Mouse (Mus musculus) forelimb bud, embryonic 11.5 days (tissue): ENCODE results near the gene Esyt1.
A peak's percentile ranks its signal among the peaks of the same experiment; 100 is the strongest.
"Not testable (repeated sequence)": the region's sequence is repeated elsewhere in the genome, so short reads cannot be mapped to it uniquely, and the experiment has no call there.

Source experiments
- DNase-seq: peaks from one replicate; pipeline ENCODE4 v3.0.0-alpha.2; 2012; ENCODE audit warnings: low read depth, low spot score

Gene Esyt1

GRCm38 (mm10) chr10:128525671-128526308 is at the start of gene Esyt1:
Gene Esyt1, minus strand, starts transcription at chr10:128525871.
- DNase-seq, result peak; percentile 97

- no peak for DNase-seq
These were observed 49.4 kb upstream of the Esyt1 start for GRCm38 (mm10) chr10:128575063-128575462.

GRCm38 (mm10) chr10:128565788-128566531 is 40.3 kb upstream of the Esyt1 start, which contains the start of gene Pa2g4:
Gene Pa2g4, minus strand, starts transcription at chr10:128565987.
- DNase-seq, result peak; percentile 99

GRCm38 (mm10) chr10:128565206-128565787 is 39.6 kb upstream of the Esyt1 start:
- no peak for DNase-seq

DNA sequence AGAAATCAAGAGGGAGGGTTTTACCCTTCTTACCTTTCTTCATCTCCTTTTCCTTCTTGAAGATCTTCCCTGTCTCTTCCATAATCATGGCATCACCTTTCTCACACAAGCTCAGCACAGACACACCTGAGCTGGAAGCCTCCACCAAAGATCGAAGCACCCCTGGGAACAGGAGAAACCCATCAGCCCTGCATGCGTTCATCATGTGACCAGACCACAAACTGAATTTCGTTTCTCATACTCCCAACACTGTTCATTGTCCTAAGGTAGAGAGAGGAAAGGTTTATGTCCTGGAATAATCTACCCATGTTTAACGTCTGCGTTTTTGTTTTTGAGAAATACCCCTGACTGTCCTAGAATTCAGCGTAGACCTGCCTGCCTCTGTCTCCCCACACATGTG is 37.9 kb upstream of the Esyt1 start:
- no peak for DNase-seq

- DNase-seq, result peak; percentile 32
These were observed 31.3 kb upstream of the Esyt1 start for GRCm38 (mm10) chr10:128556963-128557362.

- DNase-seq, result no peak
These were observed 30.6 kb upstream of the Esyt1 start for GRCm38 (mm10) chr10:128556286-128556685.

GRCm38 (mm10) chr10:128555567-128555966 is 29.9 kb upstream of the Esyt1 start:
- not testable (repeated sequence) for DNase-seq

- not testable (repeated sequence) for DNase-seq
These were observed 24.6 kb upstream of the Esyt1 start for GRCm38 (mm10) chr10:128550144-128550823.

DNA sequence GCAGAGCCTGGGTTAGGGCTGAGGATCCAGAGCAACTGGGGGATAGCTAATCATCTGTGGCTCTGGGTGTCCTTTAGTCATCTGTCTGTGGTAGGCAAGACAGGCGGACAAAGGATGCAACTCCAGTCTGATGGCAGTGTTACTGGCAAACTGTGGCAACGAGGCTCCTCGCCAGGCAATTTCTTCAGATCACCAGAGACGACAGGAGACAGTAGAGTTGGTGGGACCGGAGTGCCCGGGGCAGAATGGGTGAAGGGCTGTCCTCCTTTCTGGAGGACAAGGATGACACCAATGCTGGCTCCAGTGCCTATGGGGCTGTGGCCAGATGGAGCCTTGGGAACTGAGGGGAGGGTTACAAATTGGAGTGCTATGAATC is 24.0 kb upstream of the Esyt1 start:
- DNase-seq, result not testable (repeated sequence)

- DNase-seq, result peak; percentile 95
These were observed 23.4 kb upstream of the Esyt1 start, which contains the start of gene Rpl41 for GRCm38 (mm10) chr10:128548947-128549681. Gene Rpl41, minus strand, starts transcription at chr10:128549305.

DNA sequence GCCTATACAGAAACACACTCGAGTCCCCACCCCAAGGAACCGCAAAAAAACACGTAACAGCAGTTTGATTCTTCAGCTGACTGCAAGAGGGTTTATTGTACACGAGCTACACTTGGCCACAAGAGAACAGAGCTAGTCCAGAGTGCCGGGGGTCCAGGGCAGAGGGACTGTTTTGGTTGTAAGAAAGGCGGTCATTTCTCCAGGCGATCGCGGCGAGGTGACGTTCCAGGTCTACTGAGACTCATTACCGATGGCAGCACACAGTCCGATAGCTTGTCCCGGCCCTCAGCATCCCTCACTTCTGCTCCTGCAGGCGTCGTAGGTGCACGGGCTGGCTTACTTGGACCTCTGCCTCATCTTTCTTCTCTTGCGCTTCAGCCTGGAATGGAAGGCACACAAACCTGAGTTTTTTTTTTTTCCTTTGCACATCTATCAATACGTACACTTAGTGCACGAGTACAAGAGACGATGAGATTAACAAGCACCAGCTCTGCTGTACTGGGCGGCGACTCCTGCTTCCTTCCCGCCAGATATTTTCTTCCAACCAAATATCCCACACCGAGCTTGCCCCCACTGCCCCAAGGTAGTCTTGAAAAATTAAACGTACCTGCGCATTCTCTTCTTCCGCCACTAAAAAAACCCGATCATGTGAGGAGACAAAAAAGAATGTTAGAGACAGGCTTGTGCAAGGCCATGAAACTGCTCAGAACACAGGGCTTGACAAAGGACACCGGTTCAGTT is 22.6 kb upstream of the Esyt1 start:
- DNase-seq, result not testable (repeated sequence)

- peak; percentile 98 for DNase-seq
These were observed 21.8 kb upstream of the Esyt1 start, which contains the start of gene Zc3h10 for GRCm38 (mm10) chr10:128547361-128548032. Gene Zc3h10, minus strand, starts transcription at chr10:128547774.

DNA sequence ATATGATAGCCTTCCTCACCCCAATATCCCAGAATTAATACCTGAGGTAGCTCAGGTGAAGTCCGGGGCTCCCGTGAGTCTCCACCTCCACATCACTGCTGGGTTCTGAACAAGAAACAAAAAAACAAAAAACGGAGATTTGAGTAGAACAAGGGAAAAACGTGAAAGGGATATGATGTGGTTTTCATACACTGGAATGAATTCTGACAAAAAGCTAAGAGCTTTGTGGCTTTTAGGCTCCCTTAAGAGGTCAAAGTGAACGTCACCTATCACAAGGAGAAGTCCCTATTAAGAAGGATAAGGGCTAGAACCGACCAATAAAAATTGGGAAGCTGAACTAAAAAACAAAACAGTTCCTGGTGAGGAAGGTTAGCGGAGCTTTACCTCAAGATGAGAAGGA is 21.1 kb upstream of the Esyt1 start:
- no peak for DNase-seq

DNA sequence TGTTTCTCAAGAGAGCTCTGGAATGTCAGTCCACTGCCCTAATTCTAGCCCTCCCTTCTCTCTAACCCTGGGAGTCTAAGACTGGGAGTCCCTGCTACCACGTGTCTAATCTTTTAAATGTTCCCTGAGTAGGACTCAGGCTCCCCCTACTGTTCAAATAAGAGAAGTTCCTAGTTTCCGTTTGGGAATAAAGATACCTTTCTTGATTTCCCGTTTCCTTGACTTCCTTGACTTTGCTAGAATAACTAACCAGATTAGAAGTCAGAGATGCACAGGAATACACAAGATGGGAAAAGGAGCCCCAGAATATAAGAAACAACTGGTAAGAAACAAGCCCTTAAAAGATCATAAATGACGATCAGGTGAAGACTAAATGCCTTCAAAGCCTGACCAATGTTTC is 20.7 kb upstream of the Esyt1 start:
- DNase-seq, result peak; percentile 71

- DNase-seq, result no peak
These were observed 19.9 kb upstream of the Esyt1 start for GRCm38 (mm10) chr10:128545570-128545898.

- no peak for DNase-seq
These were observed 19.3 kb upstream of the Esyt1 start for GRCm38 (mm10) chr10:128544674-128545569.

DNA sequence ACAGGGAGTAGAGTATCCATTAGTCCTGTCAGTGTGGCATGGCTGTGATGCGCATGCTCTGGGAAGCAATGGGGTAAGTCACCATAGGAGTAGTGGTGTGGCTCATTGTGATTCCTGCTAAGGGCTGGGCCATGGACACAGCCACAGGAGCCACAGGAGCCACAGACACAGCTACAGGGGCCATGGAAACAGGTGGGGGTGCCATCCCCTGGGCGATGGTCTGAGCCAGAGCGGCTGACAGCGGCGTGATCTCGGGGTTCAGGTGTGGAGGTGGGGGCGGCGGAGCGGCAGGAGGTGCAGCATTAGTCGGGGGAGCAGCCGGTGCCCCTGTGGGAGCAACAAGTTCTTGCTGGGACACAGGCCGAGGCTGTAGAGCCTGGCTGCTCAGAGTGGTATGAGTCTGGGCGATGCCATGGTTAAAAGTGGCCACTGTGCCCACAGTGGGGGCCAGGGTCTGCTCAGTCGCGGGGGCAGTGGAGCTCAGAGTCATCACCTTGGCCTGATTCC is 18.5 kb upstream of the Esyt1 start:
- no peak for DNase-seq

- DNase-seq, result no peak
These were observed 17.4 kb upstream of the Esyt1 start for GRCm38 (mm10) chr10:128543100-128543499.
